15 mouse cellular contexts compared by ENCODE assay signal in genomic region chr9:116472855-116473254, GRCm38 (mm10).
DNase-seq lines count a peak whose midpoint lies in the region; ATAC-seq and TF ChIP-seq lines count a peak whose summit lies in the region.
"Had no signal": no experiment of that assay in that cellular context is flagged by ENCODE, and none has a peak within 500 bp of the region (broad histone marks: within the 10 kb centered on the region; RNA-seq: fewer than 3 reads in every experiment).

No protein-coding gene starts in this region.

- no peak overlapping the region for H3K27ac ChIP-seq in liver, embryonic 14.5 days
- no peak overlapping the region for H3K27ac ChIP-seq in liver, embryonic 11.5 days (ENCODE audit: low read depth, low read length)
- H3K27ac ChIP-seq in cerebellum, adult 2 months (ENCODE audit: insufficient read depth, low read length): no peak overlapping the region
- H3K27ac ChIP-seq: left cerebral cortex, adult 2 months; limb, embryonic 15.5 days; macrophage had no signal

- WGBS in liver, embryonic 14.5 days (ENCODE audit: insufficient replicate concordance): 54% methylated on average over 4 of the region's 4 CpGs
- 65% methylated on average over 4 of the region's 4 CpGs for WGBS in liver, embryonic 11.5 days
- WGBS in cerebellum, adult 2 months: 80% methylated on average over 4 of the region's 4 CpGs

- H3K36me3 ChIP-seq in liver, embryonic 14.5 days (replicated peaks; ENCODE audit: control insufficient read depth, insufficient read depth, low read depth): no peaks in the 10 kb centered on the region
- H3K36me3 ChIP-seq in liver, embryonic 11.5 days (ENCODE audit: control insufficient read depth, insufficient read depth, low read length): no peaks in the 10 kb centered on the region
- no peaks in the 10 kb centered on the region for H3K36me3 ChIP-seq in E14TG2a.4 (ENCODE audit: insufficient read depth, low read length)
- H3K36me3 ChIP-seq: limb, embryonic 15.5 days had no signal

- H3K4me2 ChIP-seq in liver, embryonic 14.5 days (ENCODE audit: low read depth): no peak overlapping the region
- no peak overlapping the region for H3K4me2 ChIP-seq in liver, embryonic 11.5 days
- H3K4me2 ChIP-seq: limb, embryonic 15.5 days had no signal

- H3K4me1 ChIP-seq in liver, embryonic 14.5 days (replicated peaks; ENCODE audit: control insufficient read depth in 2 of 2, insufficient read depth in 2 of 2, low read length in 1 of 2): no peaks in the 10 kb centered on the region
- no peaks in the 10 kb centered on the region for H3K4me1 ChIP-seq in liver, embryonic 11.5 days (replicated peaks; ENCODE audit: control insufficient read depth, insufficient read depth, low read length)
- H3K4me1 ChIP-seq in E14TG2a.4 (replicated peaks; ENCODE audit: low read depth, low read length): peaks cover 13% of the 10 kb centered on the region
- H3K4me1 ChIP-seq in cerebellum, adult 2 months (ENCODE audit: control insufficient read depth, insufficient read depth, low read length): peaks cover 11% of the 10 kb centered on the region
- H3K4me1 ChIP-seq: limb, embryonic 15.5 days had no signal

- no peaks in the 10 kb centered on the region for H3K9me3 ChIP-seq in liver, embryonic 14.5 days (ENCODE audit: control insufficient read depth, low read length)
- no peaks in the 10 kb centered on the region for H3K9me3 ChIP-seq in liver, embryonic 11.5 days (ENCODE audit: control insufficient read depth, low read length)
- peaks cover 13% of the 10 kb centered on the region for H3K9me3 ChIP-seq in E14TG2a.4 (ENCODE audit: low read length)
- H3K9me3 ChIP-seq: limb, embryonic 15.5 days had no signal

- ATAC-seq in liver, embryonic 14.5 days (ENCODE audit: insufficient read depth): no peak
- no peak for ATAC-seq in liver, embryonic 11.5 days (replicated peaks; ENCODE audit: low FRiP score)
- ATAC-seq: inflammation-experienced regulatory T-cells, adult 6 months; midbrain, embryonic 16.5 days had no signal

- DNase-seq in cerebellum, postnatal 10 days: peak; percentile 20 to 22
- no peak for DNase-seq in cerebellum, postnatal 36 days
- no peak for DNase-seq in liver, embryonic 14.5 days (ENCODE audit: low read depth in 3 of 3, low spot score in 3 of 3)
- DNase-seq in liver, embryonic 11.5 days (ENCODE audit: low spot score): no peak
- DNase-seq in induced T-regulatory cell, adult 2 months (ENCODE audit: low read depth): peak; percentile 8
- no peak for DNase-seq in cerebellum, adult 2 months
- no peak for DNase-seq in layer of hippocampus, postnatal 14 days (ENCODE audit: low spot score in 2 of 2)
- DNase-seq: adrenal gland, postnatal 14 days; heart, postnatal 14 days had no signal

- no peak for TF ChIP-seq POLR2A in cerebellum, adult 2 months (IDR thresholded peaks at IDR 0.05; ENCODE audit: borderline replicate concordance, insufficient read depth, low read length)

- no peak overlapping the region for H3K9ac ChIP-seq in liver, embryonic 14.5 days (replicated peaks)
- H3K9ac ChIP-seq in liver, embryonic 11.5 days (ENCODE audit: low read depth, low read length): no peak overlapping the region
- H3K9ac ChIP-seq: limb, embryonic 15.5 days had no signal

- no peak overlapping the region for H3K4me3 ChIP-seq in liver, embryonic 14.5 days (ENCODE audit: insufficient read depth in 1 of 2, low read depth in 2 of 2, low read length in 2 of 2)
- H3K4me3 ChIP-seq in liver, embryonic 11.5 days (ENCODE audit: low read depth, low read length): no peak overlapping the region
- no peak overlapping the region for H3K4me3 ChIP-seq in E14TG2a.4 (replicated peaks; ENCODE audit: low read length)
- no peak overlapping the region for H3K4me3 ChIP-seq in cerebellum, adult 2 months (replicated peaks; ENCODE audit: insufficient read depth, low read depth, low read length)
- H3K4me3 ChIP-seq: left cerebral cortex, adult 2 months; limb, embryonic 15.5 days had no signal

- H3K27me3 ChIP-seq in liver, embryonic 14.5 days (ENCODE audit: control insufficient read depth, insufficient read depth, low read length): no peaks in the 10 kb centered on the region
- H3K27me3 ChIP-seq in liver, embryonic 11.5 days (replicated peaks; ENCODE audit: control insufficient read depth, insufficient read depth, low read length): no peaks in the 10 kb centered on the region
- no peaks in the 10 kb centered on the region for H3K27me3 ChIP-seq in E14TG2a.4 (ENCODE audit: insufficient read depth, low read length)
- H3K27me3 ChIP-seq in cerebellum, adult 2 months (ENCODE audit: control insufficient read depth, insufficient read depth, low read length): no peaks in the 10 kb centered on the region
- H3K27me3 ChIP-seq: limb, embryonic 15.5 days had no signal

- peak; percentile 40; the same call in 1 of the 2 replicates for TF ChIP-seq CTCF in liver, embryonic 14.5 days (IDR thresholded peaks at IDR 0.05; ENCODE audit: low read depth)
- TF ChIP-seq CTCF in E14TG2a.4 (conservative IDR thresholded peaks at IDR 0.05; ENCODE audit: low read length): peak; percentile 39
- TF ChIP-seq CTCF in cerebellum, adult 2 months (IDR thresholded peaks at IDR 0.05; ENCODE audit: borderline replicate concordance, insufficient read depth, low read depth, low read length): no peak

- TF ChIP-seq EP300 in liver, embryonic 14.5 days (IDR thresholded peaks at IDR 0.05; ENCODE audit: low read depth): no peak

Comparison
In these comparisons a context has a peak if more than half of its experiments do, and no peak if none do; other contexts are left out.
1. DNase-seq: peak in cerebellum, postnatal 10 days (2 of 2) and induced T-regulatory cell, adult 2 months (single experiment); none in cerebellum, postnatal 36 days (0 of 2), liver, embryonic 14.5 days (0 of 3), liver, embryonic 11.5 days (single experiment), cerebellum, adult 2 months (0 of 2) and layer of hippocampus, postnatal 14 days (0 of 2).